16 mouse cellular contexts compared by ENCODE assay signal in the genomic region with DNA sequence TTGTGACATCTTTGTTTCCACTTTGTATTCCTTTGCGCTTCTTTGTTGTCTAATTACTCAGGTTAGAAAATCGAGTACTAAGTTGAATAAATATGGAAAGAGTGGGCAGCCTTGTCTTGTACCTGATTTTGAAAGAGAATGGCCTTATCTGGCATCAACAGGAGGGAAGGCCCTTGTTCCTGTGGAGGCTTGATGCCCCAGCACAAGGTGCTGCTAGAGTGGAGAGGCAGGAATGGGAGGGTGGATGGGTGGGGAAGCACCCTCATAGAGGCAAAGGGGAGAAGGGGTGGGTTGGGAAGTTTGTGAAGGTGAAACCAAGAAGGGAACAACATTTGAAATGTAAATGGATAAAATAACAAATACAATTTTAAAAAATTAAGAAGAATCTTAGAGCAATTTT.
"Had no signal": no experiment of that assay in that cellular context is flagged by ENCODE, and none has a peak within 500 bp of the region (broad histone marks: within the 10 kb centered on the region; RNA-seq: fewer than 3 reads in every experiment).

No protein-coding gene starts in this region.

- ATAC-seq: lung, postnatal 0 days; midbrain, embryonic 13.5 days; midbrain, embryonic 15.5 days had no signal

- H3K27me3 ChIP-seq: lung, embryonic 15.5 days; megakaryocyte, embryonic 14.5 days; midbrain, embryonic 13.5 days; midbrain, embryonic 15.5 days; neural tube, embryonic 12.5 days; stomach, embryonic 15.5 days had no signal

- H3K4me1 ChIP-seq: lung, embryonic 15.5 days; megakaryocyte, embryonic 14.5 days; midbrain, embryonic 13.5 days; midbrain, embryonic 15.5 days; neural tube, embryonic 12.5 days; stomach, embryonic 15.5 days had no signal

- H3K4me2 ChIP-seq: lung, embryonic 15.5 days; midbrain, embryonic 11.5 days; midbrain, embryonic 13.5 days; midbrain, embryonic 15.5 days; neural tube, embryonic 12.5 days; stomach, embryonic 15.5 days had no signal

- DNase-seq: lung, adult 2 months; lung, postnatal 14 days; lung, postnatal 36 days; right cerebral cortex, postnatal 14 days; thymus, adult 2 months; thymus, postnatal 25 days had no signal

- H3K4me3 ChIP-seq: lung, embryonic 15.5 days; megakaryocyte, embryonic 14.5 days; midbrain, embryonic 13.5 days; midbrain, embryonic 15.5 days; neural tube, embryonic 12.5 days; stomach, embryonic 15.5 days had no signal

- H3K27ac ChIP-seq: lung, embryonic 15.5 days; macrophage; midbrain, embryonic 13.5 days; midbrain, embryonic 15.5 days; neural tube, embryonic 12.5 days; stomach, embryonic 15.5 days; stomach, postnatal 0 days had no signal

- H3K9ac ChIP-seq: lung, embryonic 15.5 days; midbrain, embryonic 13.5 days; midbrain, embryonic 15.5 days; neural tube, embryonic 12.5 days; stomach, embryonic 15.5 days had no signal

- H3K36me3 ChIP-seq: lung, embryonic 15.5 days; midbrain, embryonic 13.5 days; midbrain, embryonic 15.5 days; neural tube, embryonic 12.5 days; stomach, embryonic 15.5 days had no signal

- H3K9me3 ChIP-seq: lung, embryonic 15.5 days; megakaryocyte, embryonic 14.5 days; midbrain, embryonic 13.5 days; midbrain, embryonic 15.5 days; neural tube, embryonic 12.5 days; stomach, embryonic 15.5 days had no signal
